Mouse (Mus musculus) CD4-positive, CD25-positive, alpha-beta regulatory T cell, adult 4 months (primary cell): ENCODE data around the gene Exoc7. TPM values are rescaled to one million over a fixed set of nuclear protein-coding genes. Genes with fewer than 3 reads are reported as not detected.
A peak's percentile ranks its signal among the peaks of the same experiment; 100 is the strongest.
"Not testable (repeated sequence)": the region's sequence is repeated elsewhere in the genome, so short reads cannot be mapped to it uniquely, and the experiment has no call there.

Source experiments
- ATAC-seq: one replicate; pipeline ENCODE4 v1.8.0; 2017
- polyA plus RNA-seq, 2 experiments: library from polyadenylated mRNA; unstranded; fragments of 100-300 nt; shearing (Covaris generic); gene quantifications; one replicate each; pipeline ENCODE4 v1.2.1; 2017

Gene Exoc7
- polyA plus RNA-seq, 2 experiments from 2014 or later, result 98.4 to 123 TPM

GRCm38 (mm10) chr11:116277184-116277583 lies 29.8 kb downstream of the Exoc7 start:
- ATAC-seq, result not testable (repeated sequence)

DNA sequence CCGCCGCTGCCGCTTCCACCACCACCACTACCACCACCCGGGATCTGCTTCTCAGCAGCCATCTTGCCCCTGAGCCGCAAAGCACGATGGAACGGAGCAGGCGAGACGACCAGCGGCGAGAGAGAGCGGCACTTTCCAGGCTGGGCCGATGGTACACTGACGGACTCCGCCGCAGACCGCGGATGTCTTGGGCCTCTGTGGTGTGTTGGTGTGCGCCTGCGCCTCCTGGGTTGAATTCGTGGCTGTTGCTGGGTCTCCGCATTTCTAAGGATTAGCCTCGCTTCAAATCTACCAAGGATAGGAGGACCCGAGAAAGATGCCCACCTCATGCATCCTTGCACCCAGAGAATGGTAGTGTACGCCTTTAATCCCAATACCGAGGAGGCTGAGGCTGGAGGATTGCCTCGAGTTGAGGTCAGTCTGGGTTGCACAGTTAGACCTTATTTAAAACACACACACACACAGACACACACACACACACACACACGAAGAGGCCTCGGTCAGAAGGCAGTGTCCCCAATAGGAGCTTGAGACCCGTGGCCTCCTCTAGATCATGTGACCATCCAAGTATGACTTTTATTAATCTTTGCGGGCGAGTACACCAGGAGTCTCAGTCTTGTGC lies 32.9 kb downstream of the Exoc7 start, which contains the start of gene Srp68:
Srp68 (minus strand) TSS at position 173 of the 622 bp plus-strand sequence.
- ATAC-seq, result peak; percentile 98

- ATAC-seq, result no peak
Measured at GRCm38 (mm10) chr11:116273469-116274044, 33.5 kb downstream of the Exoc7 start.

DNA sequence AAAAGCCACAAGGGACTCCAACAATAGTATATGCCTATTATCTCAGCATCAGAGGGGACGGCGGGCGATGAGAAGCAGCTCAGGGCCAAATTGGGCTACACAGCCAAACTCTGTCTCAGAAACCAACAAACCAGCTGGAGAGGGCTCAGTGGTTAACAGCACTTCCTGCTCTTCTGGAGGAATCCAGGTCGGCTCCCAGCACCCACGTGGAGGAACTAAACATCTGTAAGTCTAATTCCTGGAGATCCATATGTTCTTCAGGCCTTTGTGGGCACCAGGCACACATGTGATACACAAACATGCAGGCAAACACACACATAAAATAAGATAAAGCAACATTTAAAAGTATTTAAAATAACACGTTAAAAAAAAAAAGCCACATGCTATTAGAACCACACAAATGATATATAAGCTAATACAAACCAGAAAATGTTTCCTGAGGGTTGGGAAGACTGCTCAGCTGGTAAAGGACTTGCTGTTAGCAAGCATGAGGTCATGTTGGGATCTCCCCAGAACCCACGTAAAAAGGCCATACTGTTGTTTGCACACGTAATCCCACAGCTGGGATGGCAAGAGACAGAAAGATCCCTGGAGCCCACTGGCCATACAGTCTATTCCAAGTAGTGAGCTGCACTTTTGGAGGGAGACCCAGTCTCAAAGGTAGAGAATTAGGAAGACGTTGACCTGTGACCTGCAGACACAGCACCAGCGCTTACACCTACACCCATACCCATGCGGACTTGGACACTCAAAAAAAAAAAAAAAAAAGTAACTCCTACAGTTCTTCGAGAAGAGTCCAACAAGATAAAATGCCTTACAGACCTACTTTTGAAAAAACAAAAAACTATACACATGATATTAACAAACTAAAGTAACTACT lies 34.2 kb downstream of the Exoc7 start:
- no peak for ATAC-seq

GRCm38 (mm10) chr11:116269560-116269959 lies 37.5 kb downstream of the Exoc7 start:
- ATAC-seq, result no peak

DNA sequence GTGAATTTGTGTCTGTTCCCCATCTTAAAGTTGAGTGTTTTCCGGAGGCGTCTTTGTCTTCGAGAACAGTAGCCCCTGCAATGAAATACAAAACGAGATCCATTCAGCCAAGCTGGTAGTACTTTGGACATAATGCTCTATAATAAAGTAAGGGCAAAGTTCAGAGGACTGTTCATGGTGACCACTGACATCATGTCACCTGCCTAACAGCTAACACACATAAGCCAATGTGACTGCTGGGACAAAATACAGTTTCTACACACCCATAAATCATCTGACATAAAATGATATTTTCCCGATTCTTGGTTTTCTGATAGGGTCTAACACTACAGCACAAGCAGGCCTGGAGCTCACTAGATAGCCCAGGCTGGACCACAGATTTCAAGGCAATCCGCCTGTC lies 38.7 kb downstream of the Exoc7 start:
- no peak for ATAC-seq

DNA sequence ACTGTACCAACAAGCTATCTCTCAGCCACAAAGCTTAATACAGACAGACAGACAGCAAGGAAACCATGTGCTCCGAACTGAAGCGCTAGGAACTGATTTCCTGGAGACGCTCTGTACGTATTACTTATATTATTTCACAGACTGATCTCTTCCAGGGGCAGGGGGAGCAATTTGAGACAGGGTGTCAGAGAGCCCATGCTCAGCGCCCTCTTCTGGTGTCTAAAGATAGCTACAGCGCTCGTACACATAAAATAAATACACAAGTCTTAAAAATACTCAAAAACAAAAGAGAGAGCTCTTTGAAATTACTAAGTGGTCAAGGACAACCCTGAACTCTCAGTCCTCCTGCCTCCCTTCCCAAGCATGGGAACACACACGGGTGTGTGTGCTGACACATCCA lies 39.4 kb downstream of the Exoc7 start:
- no peak for ATAC-seq

- no peak for ATAC-seq
Measured at GRCm38 (mm10) chr11:116265850-116266249, 41.2 kb downstream of the Exoc7 start.

DNA sequence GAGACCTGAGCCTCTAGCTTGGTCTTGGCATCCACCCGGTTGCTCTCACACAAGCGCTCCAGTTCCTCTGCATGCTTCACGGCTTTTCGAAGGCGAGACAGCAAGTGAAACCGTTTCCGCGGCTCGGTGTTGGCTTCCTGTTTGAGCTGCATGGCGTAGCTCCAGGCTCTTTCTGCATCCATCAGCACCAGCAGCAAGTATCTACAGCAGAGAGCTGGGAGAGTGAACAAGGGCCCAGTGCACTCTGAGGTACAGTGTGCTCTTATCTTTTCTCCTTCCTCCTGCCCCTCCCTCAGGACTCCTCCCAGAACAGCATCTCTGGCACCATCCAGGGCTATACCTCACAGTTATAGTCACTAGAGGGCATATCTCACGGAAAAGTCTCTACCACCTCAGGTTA lies 41.7 kb downstream of the Exoc7 start:
- peak; percentile 53 for ATAC-seq

DNA sequence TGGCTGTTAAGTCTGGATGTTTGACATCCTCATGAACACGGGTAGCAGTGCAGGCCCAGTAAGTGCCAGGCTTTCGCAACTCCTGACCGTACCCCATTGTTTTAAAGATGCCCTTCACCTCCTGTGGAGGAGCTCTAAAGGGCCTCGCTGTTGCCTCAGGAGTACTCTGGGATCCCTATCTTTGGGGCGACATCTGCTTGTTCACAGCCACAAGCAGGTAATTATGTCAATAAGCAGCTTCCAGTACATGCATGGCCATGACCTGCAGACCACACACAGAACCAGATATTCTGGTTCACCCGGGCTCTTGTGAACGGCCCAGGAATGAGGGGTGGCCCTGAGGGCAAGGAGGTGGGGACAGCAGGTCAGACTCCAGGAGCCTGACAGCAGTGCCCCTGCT lies 46.8 kb downstream of the Exoc7 start:
- no peak for ATAC-seq

DNA sequence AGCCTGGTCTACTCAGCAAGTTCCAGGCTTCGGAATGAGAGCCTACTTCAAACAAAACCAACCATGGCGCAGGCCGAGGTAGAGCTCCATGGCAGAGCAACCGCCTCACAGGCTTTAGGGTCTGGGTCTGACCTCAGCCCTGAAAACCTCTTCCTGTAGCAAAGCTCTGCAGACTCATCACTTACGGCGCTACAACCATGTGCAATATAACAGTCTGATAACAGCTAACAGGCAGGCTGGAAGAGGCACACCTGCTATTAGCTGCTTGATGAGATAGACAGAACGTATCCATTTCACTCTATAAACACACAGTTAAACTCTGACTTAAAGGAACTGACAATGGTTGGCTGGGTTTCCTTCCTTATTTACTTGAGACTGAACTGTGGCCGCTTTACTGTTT lies 47.6 kb downstream of the Exoc7 start:
- ATAC-seq, result no peak

DNA sequence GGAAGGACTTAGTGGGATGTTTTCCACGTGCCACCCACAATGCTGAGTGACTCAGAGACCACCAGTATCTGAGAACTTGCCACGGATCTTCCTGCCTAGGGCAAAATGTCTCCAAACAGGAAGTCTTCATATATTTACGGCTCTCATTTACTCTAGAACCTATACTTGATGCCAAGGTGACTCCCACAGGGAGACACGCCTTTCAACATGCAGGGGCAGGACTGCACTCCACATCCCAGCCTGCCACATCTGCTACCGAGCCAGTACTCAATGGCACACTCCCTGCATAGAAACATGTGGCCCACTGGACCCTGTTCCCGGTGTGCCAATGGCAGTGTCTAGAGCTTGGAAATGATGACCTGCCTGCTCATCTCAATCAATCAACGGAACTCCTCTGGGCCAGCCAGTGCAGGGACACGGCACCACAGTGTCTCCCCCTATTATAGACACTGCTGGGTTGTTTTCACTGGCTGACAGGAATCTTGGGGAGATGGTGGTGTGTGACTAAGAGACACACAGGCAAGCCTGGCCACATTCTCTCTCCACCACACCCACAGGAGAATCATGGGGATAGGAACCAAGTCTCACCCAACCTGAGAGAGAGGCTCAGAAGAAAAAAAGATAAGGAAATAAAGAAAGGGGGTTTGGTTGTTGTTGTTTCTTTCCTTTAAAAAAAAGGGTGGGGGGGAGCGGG lies 50.9 kb downstream of the Exoc7 start:
- peak; percentile 71 for ATAC-seq

DNA sequence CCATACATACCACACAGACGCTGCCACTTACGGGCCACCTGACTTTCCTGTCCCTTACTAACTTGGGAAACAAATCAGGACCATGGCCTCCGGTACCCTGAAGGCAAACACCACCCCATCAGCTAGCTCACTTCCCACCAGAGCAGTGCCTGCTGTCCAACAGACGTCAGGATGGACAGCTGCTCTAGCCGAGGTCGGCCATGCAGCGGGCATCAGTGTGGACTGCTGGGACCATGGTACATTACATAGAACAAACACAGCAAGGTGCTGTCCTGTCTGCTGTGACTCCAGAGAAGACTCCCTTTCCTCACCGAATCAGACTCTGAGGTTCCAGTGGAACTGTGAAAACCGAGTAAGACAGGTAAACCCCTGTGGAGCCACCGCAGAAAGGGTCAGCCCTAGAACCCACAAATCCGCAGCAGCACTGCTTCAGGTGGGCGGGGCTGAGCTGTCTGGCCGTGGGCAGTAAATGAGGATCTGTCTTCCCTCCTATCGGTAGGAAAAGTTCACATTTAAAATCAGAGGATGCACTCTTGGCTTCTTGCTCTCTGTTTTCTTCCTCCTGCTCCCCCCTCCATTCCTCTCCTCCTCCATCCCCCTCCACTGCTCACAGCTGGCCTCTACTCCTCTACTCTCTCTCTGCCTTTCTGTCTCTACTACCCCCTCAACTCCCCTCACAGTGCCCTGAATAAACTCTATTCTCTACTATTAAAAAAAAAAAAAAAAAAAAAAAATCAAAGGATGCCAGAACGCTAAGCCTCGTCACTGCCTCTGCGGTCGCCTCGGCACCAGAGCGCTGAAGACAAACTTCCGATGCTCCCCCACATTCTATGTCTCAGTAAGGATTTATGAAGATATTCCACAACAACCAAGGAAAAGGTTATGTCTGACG lies 51.7 kb downstream of the Exoc7 start:
- peak; percentile 75 for ATAC-seq

DNA sequence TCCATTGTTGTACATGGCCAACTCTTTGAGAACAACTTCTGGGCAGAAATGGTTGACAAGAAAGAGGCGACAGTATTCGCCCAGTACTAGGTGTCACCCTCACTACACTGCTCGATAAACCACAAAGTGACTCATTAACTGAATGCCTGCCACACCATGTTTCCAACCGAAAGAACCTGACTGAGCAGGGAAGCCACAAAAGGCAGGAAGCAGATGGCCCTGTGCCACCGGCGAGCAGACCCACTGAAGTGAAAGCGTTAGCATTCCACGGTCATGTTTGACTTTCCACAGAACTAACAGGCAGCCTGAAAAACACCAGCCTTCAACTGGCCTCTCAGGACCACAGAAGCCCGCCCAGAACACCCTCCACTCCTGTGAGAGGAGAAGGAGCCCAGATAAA lies 52.4 kb downstream of the Exoc7 start:
- peak; percentile 79 for ATAC-seq

- ATAC-seq, result no peak
Measured at GRCm38 (mm10) chr11:116253076-116253600, 53.9 kb downstream of the Exoc7 start.

DNA sequence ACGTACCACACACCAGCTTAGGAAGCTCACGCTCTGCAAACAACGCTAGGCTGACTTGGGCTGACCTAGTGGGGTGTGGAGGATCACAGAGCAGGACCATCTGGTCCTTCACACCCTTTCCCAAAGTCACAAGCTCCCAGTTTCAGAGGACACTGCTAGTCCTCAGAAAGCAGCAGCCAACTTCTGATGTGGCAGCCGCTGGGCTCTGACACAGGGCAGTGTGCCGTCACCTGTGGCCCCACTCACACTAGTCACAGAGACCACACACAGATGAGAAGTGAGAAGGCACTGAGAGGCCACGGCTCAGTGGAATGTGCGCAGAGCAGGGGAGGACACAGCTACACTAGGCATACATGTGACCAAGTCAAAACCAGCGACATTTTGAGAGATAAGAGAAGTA lies 56.1 kb downstream of the Exoc7 start:
- no peak for ATAC-seq

GRCm38 (mm10) chr11:116247502-116248222 lies 59.4 kb downstream of the Exoc7 start:
- no peak for ATAC-seq

GRCm38 (mm10) chr11:116245616-116246015 lies 61.4 kb downstream of the Exoc7 start:
- no peak for ATAC-seq

- no peak for ATAC-seq
Measured at GRCm38 (mm10) chr11:116244580-116244979, 62.5 kb downstream of the Exoc7 start.

DNA sequence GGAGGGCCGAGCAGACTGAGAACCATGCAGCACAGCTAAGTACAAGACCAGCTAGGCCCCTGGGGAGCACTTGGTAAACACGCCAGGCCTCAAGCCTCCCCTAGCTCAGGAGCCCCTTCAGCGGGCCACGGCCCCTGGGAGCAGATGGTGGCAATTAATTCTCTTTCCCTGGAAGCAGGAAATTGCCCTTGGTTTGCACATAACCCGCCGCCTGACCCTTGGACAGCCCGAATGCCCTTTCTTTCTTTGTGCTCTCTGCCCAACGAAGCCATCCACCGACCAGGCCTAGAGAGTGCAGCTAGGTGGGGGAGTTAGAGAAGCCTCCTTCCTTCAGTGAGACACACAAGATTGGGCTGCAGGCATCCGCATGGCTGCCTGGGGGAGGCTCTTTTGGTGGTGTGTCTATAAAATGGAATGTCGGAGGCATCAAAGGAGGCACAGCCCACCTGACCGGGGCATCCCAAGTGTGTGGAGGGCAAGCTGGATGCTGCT lies 65.2 kb downstream of the Exoc7 start:
- no peak for ATAC-seq

GRCm38 (mm10) chr11:116239797-116240196 lies 67.2 kb downstream of the Exoc7 start:
- no peak for ATAC-seq
